Comparison of ENCODE assay signal across 10 mouse cellular contexts in the genomic region with DNA sequence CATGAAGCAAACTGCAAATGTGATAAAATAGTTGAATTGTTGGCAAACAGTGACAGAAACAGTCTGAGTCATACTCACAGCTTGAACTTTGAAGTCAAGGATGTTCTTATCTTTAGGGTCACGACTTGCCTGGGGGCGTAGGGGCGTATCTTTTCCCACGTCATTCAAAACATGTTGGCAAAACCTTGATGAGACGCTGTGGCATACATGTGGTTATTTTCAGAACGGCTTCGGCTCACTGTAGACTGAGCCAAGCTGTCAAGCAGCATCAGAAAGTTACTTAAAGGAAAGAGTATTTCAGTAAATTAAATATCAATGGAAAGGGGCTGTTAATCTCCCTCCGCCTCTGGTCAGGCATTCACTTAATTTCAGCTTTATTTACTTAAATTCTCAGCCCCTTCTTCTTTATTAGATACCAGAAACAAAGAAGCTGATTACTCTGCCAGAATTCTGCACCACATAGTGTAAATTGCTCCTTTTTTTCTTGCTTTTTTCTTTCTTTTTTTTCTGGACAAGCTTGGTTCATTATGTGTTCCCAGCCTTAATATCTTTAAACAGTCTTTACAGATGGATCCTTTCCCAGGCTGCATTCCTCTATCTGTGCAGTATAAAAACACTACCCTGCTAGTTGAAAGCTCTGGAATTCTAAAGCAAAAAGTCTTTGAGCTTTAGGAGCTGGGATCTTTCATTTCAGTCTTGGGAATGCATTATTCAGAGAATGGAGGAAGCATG.
DNase-seq lines count a peak whose midpoint lies in the region; ATAC-seq and TF ChIP-seq lines count a peak whose summit lies in the region.
"Had no signal": no experiment of that assay in that cellular context is flagged by ENCODE, and none has a peak within 500 bp of the region (broad histone marks: within the 10 kb centered on the region; RNA-seq: fewer than 3 reads in every experiment).

No protein-coding gene starts in this region.

- H3K4me2 ChIP-seq in heart, embryonic 12.5 days, result peak overlapping the region; percentile 38
- peak overlapping the region; percentile 9; the same call in 1 of the 2 replicates for H3K4me2 ChIP-seq in lung, postnatal 0 days (replicated peaks; ENCODE audit: low read depth, low read length)
- H3K4me2 ChIP-seq in forebrain, embryonic 16.5 days (ENCODE audit: low read length), result peak overlapping the region; percentile 34

- no peak for DNase-seq in heart, postnatal 14 days
- peak; percentile 9 for DNase-seq in lung, postnatal 0 days (ENCODE audit: low spot score)
- DNase-seq in lung, postnatal 14 days, result no peak
- peak; percentile 4 for DNase-seq in adrenal gland, postnatal 25 days
- no peak for DNase-seq in thymus, adult 2 months
- DNase-seq in kidney, adult 11 months, result no peak
- DNase-seq: lung, adult 2 months had no signal

- WGBS in heart, embryonic 12.5 days, result 18% methylated on average over 8 of the region's 8 CpGs
- 26% methylated on average over 8 of the region's 8 CpGs for WGBS in lung, postnatal 0 days
- WGBS in forebrain, embryonic 16.5 days, result 10% methylated on average over 8 of the region's 8 CpGs
- 80% methylated on average over 8 of the region's 8 CpGs for WGBS in thymus, adult 2 months

- no peak for TF ChIP-seq CTCF in lung, postnatal 0 days (IDR thresholded peaks at IDR 0.05)
- no peak for TF ChIP-seq CTCF in thymus, adult 2 months (IDR thresholded peaks at IDR 0.05; ENCODE audit: borderline replicate concordance, control insufficient read depth, extremely low read depth, insufficient read depth, low read length, poor library complexity)

- H3K4me3 ChIP-seq in heart, embryonic 12.5 days, result no peak overlapping the region
- H3K4me3 ChIP-seq in lung, postnatal 0 days (ENCODE audit: low read depth, low read length), result no peak overlapping the region
- H3K4me3 ChIP-seq in forebrain, embryonic 16.5 days (replicated peaks; ENCODE audit: low read length), result no peak overlapping the region
- H3K4me3 ChIP-seq in thymus, adult 2 months (ENCODE audit: control insufficient read depth, insufficient read depth, low read length), result no peak overlapping the region

- no peak for TF ChIP-seq EP300 in lung, postnatal 0 days (IDR thresholded peaks at IDR 0.05)

- no peaks in the 10 kb centered on the region for H3K36me3 ChIP-seq in heart, embryonic 12.5 days
- no peaks in the 10 kb centered on the region for H3K36me3 ChIP-seq in lung, postnatal 0 days (ENCODE audit: insufficient read depth, low read length)
- H3K36me3 ChIP-seq in forebrain, embryonic 16.5 days (ENCODE audit: control insufficient read depth, insufficient read depth), result no peaks in the 10 kb centered on the region
- no peaks in the 10 kb centered on the region for H3K36me3 ChIP-seq in thymus, adult 2 months (ENCODE audit: control insufficient read depth, insufficient read depth, low read length)

- TF ChIP-seq POLR2A in thymus, adult 2 months (IDR thresholded peaks at IDR 0.05; ENCODE audit: control insufficient read depth, extremely low read depth, insufficient read depth, low read length, poor library complexity), result no peak

- intact Hi-C loops in heart, postnatal 14 days (cut with DNase I), result no loop called here

- no peak overlapping the region for H3K27ac ChIP-seq in heart, embryonic 12.5 days (ENCODE audit: poor library complexity, severe bottlenecking)
- H3K27ac ChIP-seq in lung, postnatal 0 days (ENCODE audit: low read length), result no peak overlapping the region
- 0 out of 2 replicates have a peak overlapping the region, but pooled peaks have one; percentile 41 for H3K27ac ChIP-seq in forebrain, embryonic 16.5 days (ENCODE audit: low read length)
- no peak overlapping the region for H3K27ac ChIP-seq in thymus, adult 2 months (ENCODE audit: control insufficient read depth, insufficient read depth, low read length)

- no peaks in the 10 kb centered on the region for H3K9me3 ChIP-seq in heart, embryonic 12.5 days (replicated peaks)
- no peaks in the 10 kb centered on the region for H3K9me3 ChIP-seq in lung, postnatal 0 days (ENCODE audit: low read length)
- H3K9me3 ChIP-seq in forebrain, embryonic 16.5 days (ENCODE audit: control insufficient read depth, low read length), result no peaks in the 10 kb centered on the region

- no peak overlapping the region for H3K9ac ChIP-seq in heart, embryonic 12.5 days
- no peak overlapping the region for H3K9ac ChIP-seq in lung, postnatal 0 days (replicated peaks; ENCODE audit: low read depth)
- H3K9ac ChIP-seq in forebrain, embryonic 16.5 days (replicated peaks; ENCODE audit: low read depth, low read length), result no peak overlapping the region

- H3K4me1 ChIP-seq in heart, embryonic 12.5 days (replicated peaks), result peaks cover 5% of the 10 kb centered on the region; the same call in 1 of the 2 replicates
- no peaks in the 10 kb centered on the region for H3K4me1 ChIP-seq in lung, postnatal 0 days (ENCODE audit: insufficient read depth, low read depth, low read length)
- H3K4me1 ChIP-seq in forebrain, embryonic 16.5 days (replicated peaks; ENCODE audit: control insufficient read depth, insufficient read depth, low read length), result peaks cover 11% of the 10 kb centered on the region
- H3K4me1 ChIP-seq in thymus, adult 2 months (replicated peaks; ENCODE audit: control insufficient read depth, insufficient read depth, low read length), result no peaks in the 10 kb centered on the region

- H3K27me3 ChIP-seq in heart, embryonic 12.5 days (replicated peaks), result no peaks in the 10 kb centered on the region
- no peaks in the 10 kb centered on the region for H3K27me3 ChIP-seq in lung, postnatal 0 days (replicated peaks; ENCODE audit: insufficient read depth, low read length)
- no peaks in the 10 kb centered on the region for H3K27me3 ChIP-seq in forebrain, embryonic 16.5 days (replicated peaks; ENCODE audit: control insufficient read depth, insufficient read depth, low read length)
- H3K27me3 ChIP-seq in thymus, adult 2 months (ENCODE audit: control insufficient read depth, insufficient read depth, low read length), result no peaks in the 10 kb centered on the region
- H3K27me3 ChIP-seq: CH12.LX had no signal

- peak; percentile 61 for ATAC-seq in heart, embryonic 12.5 days (ENCODE audit: insufficient number of reproducible peaks, low FRiP score)
- ATAC-seq in lung, postnatal 0 days, result no peak
- peak; percentile 77 for ATAC-seq in forebrain, embryonic 16.5 days

Comparison
In these comparisons a context has a peak if more than half of its experiments do, and no peak if none do; other contexts are left out.
1. DNase-seq: peak in lung, postnatal 0 days (single experiment) and adrenal gland, postnatal 25 days (single experiment); none in heart, postnatal 14 days (0 of 2), lung, postnatal 14 days (single experiment), thymus, adult 2 months (single experiment) and kidney, adult 11 months (single experiment).
2. Peak in every context shown above with its lines, with median percentiles within 50 percentile points of each other: H3K4me2 ChIP-seq.